Mouse (Mus musculus) frontal cortex, postnatal 14 days (tissue): Measurements from ENCODE around the gene Gm8122.
"Not testable (repeated sequence)": the region's sequence is repeated elsewhere in the genome, so short reads cannot be mapped to it uniquely, and the experiment has no call there.

Experiments used
- DNase-seq, 2 experiments: peaks; one replicate each; pipeline ENCODE4 v3.0.0; 2022; ENCODE audit warnings: low spot score in 2 of 2

Gene Gm8122

DNA sequence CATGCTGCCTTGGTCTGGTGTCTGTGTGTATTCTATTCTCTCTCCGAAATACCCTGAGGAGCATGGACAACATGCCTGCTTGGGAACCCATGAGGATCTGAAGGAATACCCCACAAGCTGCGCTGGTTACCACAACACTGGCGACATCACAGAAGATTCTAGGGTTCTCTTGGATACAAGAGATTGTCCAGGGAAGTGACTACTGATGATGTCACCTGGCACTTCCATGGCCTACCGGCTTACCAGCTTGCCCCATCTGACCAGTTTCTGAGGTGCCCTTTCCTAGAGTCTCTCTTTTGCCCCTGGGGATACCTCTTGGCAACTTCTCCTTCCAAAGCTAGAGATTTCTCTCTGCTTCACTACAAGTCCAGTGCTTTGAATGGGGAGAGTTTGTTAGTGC lies at the start of gene Gm8122:
Gene Gm8122, minus strand, starts transcription at position 101 of the 400 bp plus-strand sequence.
- not testable (repeated sequence) for DNase-seq

DNA sequence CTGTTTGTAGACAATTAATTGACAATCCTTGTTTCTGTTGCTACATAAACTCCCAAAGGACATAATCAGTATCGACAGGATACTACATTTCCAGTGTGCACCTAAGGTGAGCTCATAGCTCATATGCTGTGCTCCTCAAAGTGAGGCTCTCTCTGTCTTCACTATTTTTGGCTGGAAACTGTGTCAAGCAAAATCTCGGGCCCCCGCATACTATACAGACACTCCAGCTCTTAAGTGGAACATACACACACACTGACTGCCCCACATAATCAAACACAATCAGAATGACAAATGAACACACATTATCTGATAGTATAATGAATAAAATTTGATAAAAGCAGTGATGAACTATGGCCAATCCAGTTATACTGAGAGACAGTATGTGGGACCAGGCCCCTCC lies 43.6 kb upstream of the Gm8122 start:
- DNase-seq = peak in 1 of 2 experiments; percentile 47

DNA sequence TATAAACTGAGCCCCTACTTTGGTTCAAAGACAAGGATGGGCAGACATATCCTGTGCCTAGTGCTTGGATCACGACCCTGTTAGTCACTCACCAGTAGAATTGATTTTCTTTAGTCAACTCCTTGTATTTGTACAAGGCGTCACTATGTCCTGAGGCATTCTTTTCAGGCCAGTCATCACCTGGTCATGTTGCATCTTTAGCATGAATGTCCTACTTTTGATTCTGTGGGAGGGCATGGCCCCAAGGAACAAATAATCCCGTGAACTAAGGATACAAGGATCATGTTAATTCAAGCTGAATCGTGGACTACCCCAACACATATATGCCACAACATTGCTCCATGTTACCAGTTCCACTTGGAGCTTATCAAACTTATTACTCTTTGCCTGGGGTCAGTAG lies 43.0 kb upstream of the Gm8122 start:
- DNase-seq = not testable (repeated sequence)

DNA sequence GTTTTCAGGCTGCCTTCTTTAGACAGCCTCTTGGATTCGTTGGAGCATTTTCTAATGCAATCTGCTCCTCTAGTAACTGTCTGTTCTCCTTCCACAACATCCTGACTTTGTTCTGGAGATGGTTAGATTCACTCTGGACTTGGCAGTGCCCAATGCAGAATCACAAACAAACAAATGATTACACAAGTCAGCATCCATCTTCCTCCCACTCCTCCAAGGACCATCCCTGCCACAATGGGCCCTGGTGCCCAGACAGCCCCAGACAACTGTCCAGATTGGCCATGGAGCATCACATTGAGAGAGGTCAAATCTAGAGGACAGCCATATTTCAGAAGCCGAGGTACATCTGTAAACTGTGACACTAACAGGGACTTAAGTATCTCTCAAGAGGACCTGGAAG lies 42.4 kb upstream of the Gm8122 start:
- not testable (repeated sequence) for DNase-seq

DNA sequence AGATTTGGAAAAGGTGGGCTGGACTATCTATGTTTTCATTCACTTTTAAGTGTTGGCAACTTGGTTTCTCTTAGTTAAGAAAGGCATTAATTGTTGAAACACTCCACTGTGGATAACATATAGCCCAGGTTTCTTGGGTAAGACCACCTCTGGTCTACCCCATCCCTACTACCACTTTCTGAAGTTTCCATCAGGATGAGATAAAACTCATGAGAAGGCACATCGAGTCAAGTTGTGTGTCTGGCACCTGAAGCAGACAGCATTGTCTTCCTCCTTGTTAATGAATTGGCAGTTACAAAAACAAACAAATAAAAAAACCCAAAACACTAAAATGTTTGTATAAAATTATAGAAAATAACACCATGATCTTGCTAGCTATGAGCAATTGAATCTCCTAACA lies 40.6 kb upstream of the Gm8122 start:
- DNase-seq = not testable (repeated sequence)

DNA sequence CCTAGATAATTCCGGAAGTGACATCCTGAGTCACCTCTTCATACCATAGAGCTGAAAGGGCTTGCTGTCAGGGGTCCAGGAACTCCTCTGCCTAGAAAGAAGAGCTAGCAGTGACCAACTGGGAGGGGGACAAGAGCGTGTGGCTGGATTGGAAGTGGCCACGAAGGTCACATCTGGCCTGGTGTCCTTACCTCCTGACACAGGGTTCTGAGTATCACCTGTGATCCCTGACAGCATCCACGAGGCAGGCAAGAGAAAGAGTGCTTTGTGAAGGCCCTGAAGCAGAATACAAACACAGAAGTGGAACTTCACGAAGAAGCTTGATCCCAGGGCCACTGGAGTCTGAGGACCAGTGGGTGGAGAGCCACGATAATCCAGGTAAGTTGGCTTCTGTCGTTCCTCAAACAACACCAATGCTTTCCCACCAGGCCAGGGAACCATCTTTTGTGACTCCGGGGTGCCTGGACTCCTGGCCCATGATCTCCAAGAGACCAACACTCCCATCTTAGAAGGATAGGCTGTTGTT lies 39.9 kb upstream of the Gm8122 start, which contains the start of gene Gm9732:
Gene Gm9732, plus strand, starts transcription at position 51 of the 526 bp plus-strand sequence.
- peak in 1 of 2 experiments; percentile 27 for DNase-seq

DNA sequence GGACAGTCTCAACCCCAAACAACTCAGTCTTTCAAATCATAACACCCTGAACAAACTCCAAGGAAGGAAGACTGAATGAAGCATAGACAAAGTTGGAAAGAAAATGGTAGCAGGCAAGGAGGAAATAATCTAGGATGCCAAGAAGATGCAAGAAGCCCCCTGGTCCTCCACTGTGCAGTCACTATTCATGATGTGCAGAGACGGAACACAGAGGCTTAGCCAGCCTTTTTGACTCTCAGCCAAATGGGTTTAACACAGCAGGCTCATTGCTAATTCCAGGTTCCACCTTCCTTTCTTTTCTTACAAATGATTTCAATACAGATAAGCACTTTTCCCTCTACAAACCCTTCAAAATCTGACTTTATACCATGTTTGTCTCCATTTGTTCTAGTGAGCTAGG lies 38.1 kb upstream of the Gm8122 start:
- DNase-seq = not testable (repeated sequence)

DNA sequence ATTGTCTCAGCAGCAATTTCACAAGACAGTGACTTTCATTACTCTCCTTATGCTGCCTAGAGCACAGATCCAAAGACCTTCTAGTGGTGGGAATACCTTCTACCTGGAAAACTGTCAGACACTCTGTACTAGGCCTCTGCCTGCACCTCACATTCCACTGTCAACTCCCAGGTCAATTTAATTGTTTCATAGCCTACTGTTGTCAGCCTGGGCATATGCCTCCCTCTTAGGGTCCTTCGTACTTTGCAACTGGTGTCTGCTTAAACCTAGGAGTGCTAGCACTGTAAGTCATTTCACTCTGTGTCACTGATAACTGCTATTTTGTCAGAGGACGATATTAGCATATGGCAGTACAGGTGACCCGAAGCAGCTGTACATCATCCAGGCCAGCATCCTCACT lies 34.1 kb upstream of the Gm8122 start:
- DNase-seq = not testable (repeated sequence)

DNA sequence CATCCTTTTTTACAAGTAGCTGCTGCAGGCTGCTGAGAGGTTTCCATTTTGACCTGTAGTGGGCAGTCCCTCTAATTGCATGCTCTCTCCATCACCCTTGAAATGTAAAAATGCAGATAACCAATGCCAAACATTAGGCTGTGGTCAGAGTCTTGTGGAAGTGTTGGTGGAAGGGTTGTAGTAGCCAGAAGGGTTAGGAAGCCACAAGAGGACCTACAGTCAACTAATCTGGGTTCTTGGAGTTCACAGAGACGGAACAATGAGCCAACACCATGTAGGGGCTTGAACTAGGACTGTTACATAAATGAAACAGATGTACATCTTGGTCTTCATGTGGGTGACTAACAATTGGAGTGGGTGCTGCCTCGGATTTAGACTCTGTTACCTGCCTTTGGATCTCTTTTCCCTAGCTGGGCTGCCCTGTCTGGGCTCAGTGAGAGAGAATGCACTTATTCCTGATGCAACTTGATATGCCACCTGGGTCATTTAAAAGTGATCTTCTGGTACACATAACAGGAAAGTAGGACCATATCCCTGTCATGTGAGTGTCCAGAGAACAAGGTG lies 33.5 kb upstream of the Gm8122 start:
- not testable (repeated sequence) for DNase-seq

DNA sequence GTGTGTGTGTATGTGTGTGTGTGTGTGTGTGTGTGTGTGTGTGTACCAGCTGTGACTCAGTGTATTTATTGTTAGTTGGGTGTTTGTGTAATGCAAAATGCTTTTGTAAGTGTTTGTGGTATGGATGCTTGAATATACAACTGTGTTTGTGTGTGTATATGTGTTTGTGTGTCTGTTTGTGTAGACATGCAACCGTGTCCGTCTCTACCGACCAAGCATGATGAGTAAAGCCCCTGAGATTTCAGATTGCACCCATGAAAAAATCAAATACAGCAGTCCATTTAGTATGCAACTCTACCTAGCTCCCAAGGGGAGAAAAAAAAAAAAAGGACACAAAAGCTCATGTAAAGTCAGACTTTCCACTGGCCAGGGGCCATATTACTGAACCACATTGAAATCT lies 28.3 kb upstream of the Gm8122 start:
- DNase-seq = not testable (repeated sequence)

DNA sequence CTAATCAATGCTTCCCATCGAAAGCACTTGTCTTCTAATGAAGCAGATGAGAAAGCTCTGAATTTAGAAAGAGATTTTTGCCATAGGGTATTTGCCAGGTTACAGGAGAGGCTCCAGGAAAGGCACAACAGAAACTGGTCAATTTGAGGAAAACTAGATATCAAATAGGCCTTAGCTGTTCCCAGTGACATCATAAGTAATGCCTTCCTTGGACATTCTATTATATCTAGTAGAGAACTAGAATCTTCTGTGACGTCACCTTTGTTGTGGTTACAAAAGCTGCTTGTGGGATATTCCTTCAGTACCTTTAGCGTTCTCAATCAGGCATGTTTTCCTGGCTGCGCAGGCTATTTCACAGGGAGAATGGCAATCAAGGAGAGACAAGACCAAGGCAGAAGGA lies 23.2 kb upstream of the Gm8122 start, which contains the start of gene Gm8126:
Gene Gm8126, plus strand, starts transcription at position 301 of the 400 bp plus-strand sequence.
- DNase-seq = not testable (repeated sequence)

DNA sequence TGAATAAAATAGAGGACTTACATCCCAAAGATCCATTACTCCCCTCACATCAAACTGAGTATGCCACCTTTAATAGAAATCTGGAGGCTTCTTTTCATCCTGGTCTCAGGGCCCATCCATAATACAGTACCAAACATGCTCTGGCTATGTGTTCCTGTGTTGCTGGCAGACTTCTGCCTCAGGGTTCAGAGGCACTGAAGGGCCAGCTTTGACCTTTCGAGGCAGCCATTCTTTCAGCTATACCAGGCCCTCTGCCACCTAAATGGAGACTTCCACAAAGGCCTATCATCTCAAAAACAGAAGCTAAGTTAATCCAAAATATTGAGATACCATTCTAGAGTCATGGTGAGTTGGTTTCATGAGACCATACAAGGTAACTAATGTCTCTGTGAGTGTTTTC lies 21.4 kb upstream of the Gm8122 start:
- not testable (repeated sequence) for DNase-seq

DNA sequence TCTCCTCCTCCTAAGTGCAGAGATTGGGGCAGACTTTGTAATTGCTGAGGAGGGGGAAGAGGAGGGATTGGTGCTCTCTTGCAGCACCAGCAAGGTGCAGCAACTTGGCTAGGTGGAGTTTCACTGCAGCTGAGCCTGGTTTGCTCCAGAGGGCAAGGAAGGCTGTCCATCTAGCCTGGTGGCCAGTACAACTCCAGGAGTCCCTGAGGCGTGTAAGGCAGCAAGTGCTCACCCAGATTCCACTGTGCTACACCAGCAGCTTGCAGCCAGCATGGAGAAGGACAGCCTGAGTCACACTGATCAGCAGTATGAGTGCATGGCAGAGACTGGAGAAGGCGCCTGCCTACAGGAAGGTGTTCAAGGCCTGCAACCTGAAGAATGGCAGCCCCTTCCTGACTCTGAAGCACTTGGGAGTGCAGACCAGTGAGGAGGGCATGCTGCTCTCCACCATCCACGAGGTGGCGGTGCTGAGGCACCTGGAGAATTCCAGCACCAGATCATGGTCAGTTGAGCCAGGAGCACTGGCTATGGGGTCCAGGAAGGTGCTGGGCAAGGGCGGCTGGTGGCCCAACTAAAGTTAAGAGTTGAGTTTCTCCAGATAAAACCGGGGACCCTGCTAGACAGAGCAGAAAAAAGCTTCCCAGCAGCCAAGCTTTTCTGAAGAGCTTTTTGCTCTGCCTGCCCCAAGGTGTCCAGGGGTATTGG lies 15.6 kb upstream of the Gm8122 start:
- not testable (repeated sequence) for DNase-seq

DNA sequence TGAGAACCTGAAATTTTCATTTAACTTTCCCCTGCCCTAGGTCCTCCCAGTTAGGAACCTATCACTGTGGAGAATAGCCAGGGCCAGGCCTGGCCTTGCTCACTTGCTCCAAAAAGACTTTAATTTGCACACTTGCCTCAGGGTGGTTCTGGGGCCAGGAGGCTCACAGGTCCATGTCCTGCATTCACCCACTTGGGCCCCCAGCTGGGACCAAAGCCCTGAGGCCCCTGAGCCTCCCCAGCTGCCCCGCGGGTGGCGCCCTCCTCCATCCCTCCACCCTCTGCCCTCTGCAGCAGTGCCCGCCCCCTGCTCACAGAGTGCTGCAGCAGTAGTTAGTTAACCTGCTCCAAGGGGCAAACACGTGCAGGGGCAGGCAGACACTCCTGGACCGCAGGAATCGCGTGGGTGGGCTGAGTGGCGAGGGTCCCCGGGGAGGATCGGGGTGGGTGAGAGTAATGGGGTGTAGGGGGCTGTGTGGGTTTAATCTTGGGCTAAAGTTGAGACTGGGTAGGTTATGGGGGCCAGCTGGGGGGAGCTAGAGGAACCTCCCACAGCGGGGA lies 14.6 kb upstream of the Gm8122 start:
- not testable (repeated sequence) for DNase-seq

DNA sequence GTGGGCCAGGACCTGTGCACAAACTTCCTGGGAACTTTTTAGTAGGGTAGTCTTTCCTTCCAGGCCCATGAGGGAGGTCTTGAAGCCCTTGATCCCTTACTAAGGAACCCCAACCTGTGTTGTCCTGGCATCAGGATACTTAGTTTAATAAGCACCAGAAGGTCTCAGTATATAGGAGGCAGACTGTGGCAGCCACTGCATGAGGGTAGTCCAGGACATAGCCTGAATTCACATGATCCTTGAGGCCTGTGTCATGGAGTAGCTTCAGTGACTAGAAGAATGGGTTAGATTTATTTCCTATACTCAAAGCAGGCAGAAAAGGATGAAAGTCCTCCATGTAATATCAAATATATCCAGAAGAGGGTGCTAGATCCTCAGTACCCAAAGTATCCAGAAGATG lies 2.7 kb upstream of the Gm8122 start:
- peak in 1 of 2 experiments; percentile 16 for DNase-seq
